Mouse (Mus musculus) CH12.LX (cell line): Measurements from ENCODE around the gene Prrc2c. TPM values are rescaled to one million over a fixed set of nuclear protein-coding genes. Genes with fewer than 3 reads are reported as not detected.

ENCODE experiments used
- DNase-seq: peaks from one replicate; pipeline ENCODE4 v3.0.0-alpha.2; 2013; ENCODE audit errors: extremely low read depth
- H3K27ac ChIP-seq: 2 replicates; pipeline ENCODE4 v1.5.1; 2012; ENCODE audit warnings: low read depth, mild to moderate bottlenecking, control low read depth, moderate library complexity; ENCODE audit not compliant: insufficient read depth
- H3K27me3 ChIP-seq: replicated peaks from 2 replicates; pipeline ENCODE3; 2012; ENCODE audit warnings: inconsistent platforms
- H3K36me3 ChIP-seq, 2 experiments: replicated peaks in 1 of 2; 2 replicates each; pipeline versions ENCODE3 to v1.6.1; 2012; ENCODE audit warnings: inconsistent platforms in 1 of 2, low read length in 1 of 2, mild to moderate bottlenecking in 1 of 2, mixed read lengths in 1 of 2, moderate library complexity in 1 of 2; ENCODE audit not compliant: control insufficient read depth in 1 of 2, insufficient read depth in 1 of 2
- H3K4me1 ChIP-seq, 2 experiments: 2 replicates each; pipeline ENCODE4 v1.6.1; 2012; ENCODE audit warnings: inconsistent platforms in 1 of 2, moderate library complexity in 1 of 2; ENCODE audit not compliant: insufficient read depth in 2 of 2, control insufficient read depth in 1 of 2
- H3K4me2 ChIP-seq: 2 replicates; pipeline ENCODE4 v1.6.1; 2012; ENCODE audit warnings: low read depth, mild to moderate bottlenecking, control low read depth; ENCODE audit not compliant: poor library complexity, insufficient read depth, severe bottlenecking
- H3K4me3 ChIP-seq, 3 experiments: fragments of 150-350 bp in 1 of 3; sonication (generic) in 1 of 3; replicated peaks in 1 of 3; 2 replicates each; pipeline versions ENCODE3 to v1.5.1; 2011 to 2012; ENCODE audit warnings: low read depth in 2 of 3, low read length in 2 of 3, mild to moderate bottlenecking in 2 of 3, moderate library complexity in 2 of 3, control low read depth in 1 of 3, improper control_type of control experiment in 1 of 3, inconsistent platforms in 1 of 3, mixed read lengths in 1 of 3; ENCODE audit not compliant: poor library complexity in 1 of 3
- H3K79me2 ChIP-seq: replicated peaks from 2 replicates; pipeline ENCODE4 v1.6.1; 2012; ENCODE audit warnings: mild to moderate bottlenecking, moderate library complexity; ENCODE audit not compliant: control insufficient read depth, poor library complexity, insufficient read depth, severe bottlenecking; ENCODE audit errors: extremely low read depth
- H3K9ac ChIP-seq: 2 replicates; pipeline ENCODE4 v1.6.1; 2012; ENCODE audit warnings: low read depth, mild to moderate bottlenecking, control low read depth, moderate library complexity; ENCODE audit not compliant: insufficient read depth
- H3K9me3 ChIP-seq: replicated peaks from 2 replicates; pipeline ENCODE3; 2012; ENCODE audit warnings: low read length, inconsistent platforms, mixed read lengths
- CHD1 ChIP-seq: IDR thresholded peaks from 2 replicates; pipeline ENCODE4 v1.6.1; 2012; ENCODE audit warnings: low read depth, low read length, improper control_type of control experiment, inconsistent platforms
- EP300 ChIP-seq: IDR thresholded peaks from 2 replicates; pipeline ENCODE4 v1.6.1; 2011; ENCODE audit warnings: low read length, improper control_type of control experiment
- IRF4 ChIP-seq: IDR thresholded peaks from 2 replicates; pipeline ENCODE4 v1.6.1; 2014; ENCODE audit warnings: low read depth, mild to moderate bottlenecking, inconsistent platforms, low read length, improper control_type of control experiment
- MAFK ChIP-seq: IDR thresholded peaks from 2 replicates; pipeline ENCODE4 v1.6.1; 2011; ENCODE audit warnings: low read length, improper control_type of control experiment; ENCODE audit not compliant: insufficient replicate concordance
- MEF2A ChIP-seq: IDR thresholded peaks from 2 replicates; pipeline ENCODE4 v1.6.1; 2014; ENCODE audit warnings: low read depth, mild to moderate bottlenecking, inconsistent platforms, low read length, improper control_type of control experiment, borderline replicate concordance
- NELFE ChIP-seq: IDR thresholded peaks from 2 replicates; pipeline ENCODE4 v1.6.1; 2011; ENCODE audit warnings: low read depth, low read length, improper control_type of control experiment
- SIN3A ChIP-seq: IDR thresholded peaks from 2 replicates; pipeline ENCODE4 v1.6.1; 2012; ENCODE audit warnings: low read length, improper control_type of control experiment, inconsistent platforms
- TBP ChIP-seq: conservative IDR thresholded peaks from 2 replicates; pipeline ENCODE4 v1.6.1; 2011; ENCODE audit warnings: low read depth, low read length, improper control_type of control experiment
- ZC3H11A ChIP-seq: IDR thresholded peaks from 2 replicates; pipeline ENCODE4 v1.6.1; 2012; ENCODE audit warnings: low read depth, mild to moderate bottlenecking, inconsistent platforms, low read length, improper control_type of control experiment
- ZNF384 ChIP-seq: IDR thresholded peaks from 2 replicates; pipeline ENCODE4 v1.6.1; 2012; ENCODE audit warnings: low read depth, low read length, improper control_type of control experiment, inconsistent platforms
- dilution Hi-C: fragments of 300-500 bp; cut with MboI; formaldehyde crosslinking; loops from 2 replicates; pipeline ENCODE4 v1.14.3; 2020; ENCODE audit warnings: low sequenced_read_pairs; ENCODE audit not compliant: extremely low pct_unique_long_range_greater_than_20kb, extremely low pct_ligation_motif_present
- in situ Hi-C: fragments of 300-500 bp; cut with MboI; formaldehyde crosslinking; loops from 3 replicates; pipeline ENCODE4 v1.14.3; 2019; ENCODE audit warnings: low sequenced_read_pairs, low pct_ligation_motif_present, low pct_unique_long_range_greater_than_20kb, mixed read lengths
- polyA plus RNA-seq: library from polyadenylated mRNA; unstranded; fragments of >175 nt; gene quantifications from 2 replicates; pipeline ENCODE4 v1.2.1, GENCODE M21; 2012; ENCODE audit warnings: low read depth; ENCODE audit not compliant: insufficient read length
- total RNA-seq, 2 experiments: library from RNA; depleted of rRNA; stranded (reverse); fragments of 300-350 nt in 1 of 2; fragments of >200 nt in 1 of 2; gene quantifications; 2 replicates each; pipeline ENCODE4 v1.2.3; 2012 to 2014

Prrc2c gene
- total and polyA plus RNA-seq, 3 experiments = 30.9 to 144 (median 59.8) TPM

GRCm38 (mm10) chr1:162734283-162734682 is 6.1 kb downstream of the Prrc2c start:
- peaks cover 0 to 44% of the 10 kb centered on the region in 2 experiments for H3K36me3 ChIP-seq
- peak; percentile 24 for DNase-seq
- H3K4me2 ChIP-seq = peak overlapping the region; percentile 50; the same call in 1 of the 2 replicates
- TF ChIP-seq SIN3A (0 out of 2 replicates have a peak, but pooled peaks have one; percentile 17), EP300 (0 out of 2 replicates have a peak, but pooled peaks have one; percentile 56), IRF4 (no peak), TBP (no peak)
- peaks cover 93% of the 10 kb centered on the region for H3K79me2 ChIP-seq
- in situ Hi-C loops = no loop called here
- H3K27ac ChIP-seq = no peak overlapping the region
- H3K9ac ChIP-seq = no peak overlapping the region; the same call in 1 of the 2 replicates
- no peak overlapping the region for H3K4me3 ChIP-seq
- dilution Hi-C loops = no loop called here
- H3K9me3 ChIP-seq = no peaks in the 10 kb centered on the region
- no peaks in the 10 kb centered on the region for H3K27me3 ChIP-seq
- peaks cover 5 to 55% of the 10 kb centered on the region in 2 experiments; a peak in 2 of 4 replicates for H3K4me1 ChIP-seq

- Histone ChIP-seq H3K27ac (no peak overlapping the region), H3K79me2 (peaks cover 85% of the 10 kb centered on the region), H3K4me3 (no peak overlapping the region), H3K4me1 (peaks cover 5 to 44% of the 10 kb centered on the region in 2 experiments; a peak in 2 of 4 replicates), H3K9me3 (no peaks in the 10 kb centered on the region), H3K9ac (no peak overlapping the region), H3K36me3 (peaks cover 0 to 50% of the 10 kb centered on the region in 2 experiments), H3K4me2 (no peak overlapping the region), H3K27me3 (no peaks in the 10 kb centered on the region)
- TF ChIP-seq MAFK (no peak), CHD1 (no peak)
- in situ Hi-C loops (no loop called here), dilution Hi-C loops (no loop called here)
- no peak for DNase-seq
These were observed 8.3 kb downstream of the Prrc2c start for GRCm38 (mm10) chr1:162732041-162732440.

- Histone ChIP-seq H3K36me3 (peaks cover 0 to 48% of the 10 kb centered on the region in 2 experiments), H3K27ac (no peak overlapping the region), H3K4me3 (no peak overlapping the region), H3K9me3 (no peaks in the 10 kb centered on the region), H3K79me2 (peaks cover 80% of the 10 kb centered on the region), H3K4me1 (peaks cover 0 to 18% of the 10 kb centered on the region in 2 experiments; a peak in 2 of 4 replicates), H3K9ac (no peak overlapping the region), H3K4me2 (no peak overlapping the region)
- in situ Hi-C loops = no loop called here
- dilution Hi-C loops = no loop called here
- DNase-seq = no peak
- TF ChIP-seq MEF2A (no peak), TBP (no peak), ZNF384 (no peak), CHD1 (no peak), EP300 (no peak), NELFE (no peak), ZC3H11A (no peak)
- TF ChIP-seq, all 38 proteins: peak for 0
- no peaks in the 10 kb centered on the region for H3K27me3 ChIP-seq
These were observed 10.9 kb downstream of the Prrc2c start for GRCm38 (mm10) chr1:162729436-162729835.
